Mouse (Mus musculus): ENCODE results near the gene Clca3a2. TPM values are rescaled to one million over a fixed set of nuclear protein-coding genes. Genes with fewer than 3 reads are reported as not detected.
"Not testable (repeated sequence)": the region's sequence is repeated elsewhere in the genome, so short reads cannot be mapped to it uniquely, and the experiment has no call there.

The Clca3a2 gene
- polyA plus RNA-seq, 1 experiment from 2014 or later = 1.6 TPM

- 67% methylated on average over 11 of the region's 11 CpGs for WGBS
- H3K9ac ChIP-seq = no peak overlapping the region
- H3K4me2 ChIP-seq = no peak overlapping the region
- ATAC-seq (ENCODE audit: insufficient read depth, low FRiP score, low read depth) = no peak
- no peaks in the 10 kb centered on the region for H3K4me1 ChIP-seq
- H3K27ac ChIP-seq = no peak overlapping the region
- no peaks in the 10 kb centered on the region for H3K36me3 ChIP-seq
- no peaks in the 10 kb centered on the region for H3K9me3 ChIP-seq
- no peak overlapping the region for H3K4me3 ChIP-seq (replicated peaks)
- H3K27me3 ChIP-seq (replicated peaks) = no peaks in the 10 kb centered on the region
Measured at GRCm38 (mm10) chr3:144785181-144786148, 33.8 kb downstream of the Clca3a2 start.

DNA sequence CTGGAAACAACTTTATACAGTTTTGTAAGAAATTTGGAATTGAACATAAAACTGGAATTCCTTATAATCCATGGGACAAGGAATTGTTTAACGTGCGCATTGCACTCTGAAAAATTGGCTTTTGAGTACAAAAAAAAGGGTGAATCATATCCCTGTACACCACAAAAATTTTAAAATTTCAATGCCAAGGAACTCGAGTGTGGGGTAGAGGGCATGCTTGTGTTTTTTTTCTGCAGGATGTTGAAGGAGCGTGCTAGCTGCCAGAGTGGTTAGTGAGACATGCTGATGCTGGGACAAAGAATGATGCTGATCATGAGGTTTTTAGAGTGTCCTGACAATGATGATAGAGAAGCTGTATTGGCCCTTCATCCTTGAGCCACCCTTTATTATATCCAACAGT lies 54.1 kb downstream of the Clca3a2 start:
- ATAC-seq (ENCODE audit: insufficient read depth, low FRiP score, low read depth) = no peak
- no peak overlapping the region for H3K9ac ChIP-seq
- H3K4me2 ChIP-seq = no peak overlapping the region
- 0 out of 2 replicates have a peak, but pooled peaks cover 9% of the 10 kb centered on the region for H3K4me1 ChIP-seq
- no peak overlapping the region for H3K4me3 ChIP-seq (replicated peaks)
- H3K36me3 ChIP-seq = no peaks in the 10 kb centered on the region
- no peak overlapping the region for H3K27ac ChIP-seq
- no peaks in the 10 kb centered on the region for H3K27me3 ChIP-seq (replicated peaks)
- H3K9me3 ChIP-seq = no peaks in the 10 kb centered on the region
- 82% methylated on average over 4 of the region's 4 CpGs for WGBS

GRCm38 (mm10) chr3:144761454-144761853 lies 57.8 kb downstream of the Clca3a2 start:
- Histone ChIP-seq H3K4me2 (peak overlapping the region; percentile 36), H3K27me3 (replicated peaks) (no peaks in the 10 kb centered on the region), H3K4me1 (0 out of 2 replicates have a peak, but pooled peaks cover 9% of the 10 kb centered on the region), H3K27ac (peak overlapping the region; percentile 77), H3K4me3 (replicated peaks) (no peak overlapping the region), H3K9ac (no peak overlapping the region), H3K36me3 (no peaks in the 10 kb centered on the region), H3K9me3 (no peaks in the 10 kb centered on the region)
- no peak for ATAC-seq (ENCODE audit: insufficient read depth, low FRiP score, low read depth)
- WGBS = 22% methylated on average over 6 of the region's 6 CpGs

DNA sequence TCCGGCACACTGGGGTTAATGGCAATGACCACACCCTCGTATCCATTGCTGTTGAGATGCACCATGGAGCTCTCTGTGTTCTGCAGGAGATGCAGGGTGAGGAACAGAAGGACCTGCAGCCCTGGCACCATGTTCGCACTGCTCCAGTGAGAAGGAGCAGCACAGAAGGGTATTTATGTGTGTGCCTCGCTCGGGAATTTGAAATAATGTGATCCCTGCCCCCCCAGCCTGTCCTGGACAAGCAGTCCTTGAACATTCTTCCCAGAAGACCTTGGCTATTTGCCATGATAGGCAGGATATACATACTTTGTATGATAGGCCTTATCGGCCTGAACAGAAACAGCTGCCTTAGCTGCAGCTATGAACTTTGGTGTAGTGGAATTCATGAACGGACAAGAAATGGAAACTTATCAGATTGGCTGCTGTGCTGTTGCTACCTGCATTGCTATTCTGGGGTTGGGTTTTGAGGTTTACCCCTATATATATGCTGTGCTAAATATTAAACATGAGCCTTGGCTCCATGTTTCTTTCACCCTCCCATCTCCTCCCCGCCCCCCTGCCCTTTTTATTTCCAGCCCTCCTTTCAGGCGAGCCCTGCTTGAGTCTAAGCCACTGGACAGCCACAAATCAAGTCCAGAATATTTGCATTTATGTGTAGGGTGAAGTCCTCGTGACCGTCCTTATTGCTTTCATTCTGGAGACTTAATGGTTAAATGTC lies 58.5 kb downstream of the Clca3a2 start, which contains the start of gene Clca3a1:
TSS of gene Clca3a1 (minus strand) at position 386 of the 718 bp plus-strand sequence.
- H3K9me3 ChIP-seq = no peaks in the 10 kb centered on the region
- peak; percentile 82 for ATAC-seq (ENCODE audit: insufficient read depth, low FRiP score, low read depth)
- peak within 1 kb of the TSS; percentile 77 for H3K27ac ChIP-seq
- no peak within 1 kb of the TSS for H3K9ac ChIP-seq
- WGBS = 31% methylated on average over 11 of the region's 11 CpGs
- H3K4me2 ChIP-seq = peak within 1 kb of the TSS; percentile 36
- H3K4me3 ChIP-seq (replicated peaks) = peak within 1 kb of the TSS; percentile 5
- H3K36me3 ChIP-seq = no peaks in the 10 kb centered on the region
- H3K27me3 ChIP-seq (replicated peaks) = no peaks in the 10 kb centered on the region
- 0 out of 2 replicates have a peak, but pooled peaks cover 9% of the 10 kb centered on the region for H3K4me1 ChIP-seq

- no peaks in the 10 kb centered on the region for H3K36me3 ChIP-seq
- no peaks in the 10 kb centered on the region for H3K9me3 ChIP-seq
- no peak overlapping the region for H3K27ac ChIP-seq
- peak overlapping the region; percentile 5 for H3K4me3 ChIP-seq (replicated peaks)
- ATAC-seq (ENCODE audit: insufficient read depth, low FRiP score, low read depth) = no peak
- no peak overlapping the region for H3K4me2 ChIP-seq
- no peak overlapping the region for H3K9ac ChIP-seq
- WGBS = 57% methylated on average over 3 of the region's 3 CpGs
- H3K4me1 ChIP-seq = 0 out of 2 replicates have a peak, but pooled peaks cover 9% of the 10 kb centered on the region
- H3K27me3 ChIP-seq (replicated peaks) = no peaks in the 10 kb centered on the region
Measured at GRCm38 (mm10) chr3:144759719-144760118, 59.6 kb downstream of the Clca3a2 start.

- H3K4me1 ChIP-seq; H3K27me3 ChIP-seq (replicated peaks); H3K9ac ChIP-seq; H3K27ac ChIP-seq; H3K36me3 ChIP-seq; H3K9me3 ChIP-seq; H3K4me2 ChIP-seq; ATAC-seq (ENCODE audit: insufficient read depth, low FRiP score, low read depth); H3K4me3 ChIP-seq (replicated peaks): not testable (repeated sequence)
- 85% methylated on average over 8 of the region's 8 CpGs for WGBS
Measured at GRCm38 (mm10) chr3:144756103-144756502, 63.2 kb downstream of the Clca3a2 start.

GRCm38 (mm10) chr3:144753120-144753519 lies 66.2 kb downstream of the Clca3a2 start:
- ATAC-seq (ENCODE audit: insufficient read depth, low FRiP score, low read depth) = no peak
- 11% methylated on average over 2 of the region's 2 CpGs for WGBS
- Histone ChIP-seq H3K4me2 (no peak overlapping the region), H3K36me3 (no peaks in the 10 kb centered on the region), H3K4me1 (no peaks in the 10 kb centered on the region), H3K4me3 (replicated peaks) (no peak overlapping the region), H3K9me3 (no peaks in the 10 kb centered on the region), H3K27me3 (replicated peaks) (no peaks in the 10 kb centered on the region), H3K9ac (no peak overlapping the region), H3K27ac (no peak overlapping the region)

GRCm38 (mm10) chr3:144749062-144749963 lies 70.0 kb downstream of the Clca3a2 start:
- H3K9ac ChIP-seq; H3K36me3 ChIP-seq; H3K27ac ChIP-seq; H3K4me3 ChIP-seq (replicated peaks); H3K4me2 ChIP-seq; H3K4me1 ChIP-seq; H3K9me3 ChIP-seq; H3K27me3 ChIP-seq (replicated peaks); ATAC-seq (ENCODE audit: insufficient read depth, low FRiP score, low read depth): not testable (repeated sequence)
- WGBS = 69% methylated on average over 19 of the region's 21 CpGs

DNA sequence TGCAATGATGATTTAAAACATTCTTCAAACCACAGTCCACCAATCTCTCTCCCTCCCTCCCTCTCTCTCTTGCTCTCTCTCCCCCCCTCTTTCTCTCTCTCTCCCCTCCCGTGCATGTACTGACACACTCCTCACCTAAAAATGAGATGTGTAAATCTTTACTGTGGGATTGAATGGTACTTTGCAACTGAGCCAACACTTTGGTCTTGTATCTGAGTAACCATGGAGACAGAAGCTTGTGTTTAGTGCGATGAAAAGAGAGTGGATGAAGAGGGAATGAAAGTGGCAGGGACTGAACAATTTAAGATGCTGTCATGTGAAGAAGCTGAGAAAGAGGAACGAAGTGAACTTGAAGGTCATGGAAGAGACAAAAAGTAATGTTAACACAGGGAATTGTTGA lies 71.6 kb downstream of the Clca3a2 start:
- H3K27ac ChIP-seq; ATAC-seq (ENCODE audit: insufficient read depth, low FRiP score, low read depth); H3K4me2 ChIP-seq; H3K4me1 ChIP-seq; H3K27me3 ChIP-seq (replicated peaks); H3K9me3 ChIP-seq; H3K4me3 ChIP-seq (replicated peaks); H3K36me3 ChIP-seq; H3K9ac ChIP-seq: not testable (repeated sequence)
- WGBS = 45% methylated on average over 3 of the region's 3 CpGs

All from stomach, embryonic 15.5 days (tissue).